Mouse (Mus musculus) embryonic facial prominence, embryonic 11.5 days (tissue): ENCODE measurements around the gene Bdkrb2. TPM values are rescaled to one million over a fixed set of nuclear protein-coding genes. Genes with fewer than 3 reads are reported as not detected.
A peak's percentile ranks its signal among the peaks of the same experiment; 100 is the strongest.

Source experiments
- ATAC-seq: fragments of 200-750 bp; cut with Nextera tagmentation; replicated peaks from 2 replicates; pipeline ENCODE4 v1.8.0; 2017; ENCODE audit warnings: low read depth; ENCODE audit not compliant: insufficient number of reproducible peaks, low FRiP score, low TSS enrichment
- DNase-seq: peaks from one replicate; pipeline ENCODE4 v3.0.0-alpha.2; 2015; ENCODE audit warnings: low spot score
- H3K27ac ChIP-seq: fragments of 300-500 bp; sonication (generic); replicated peaks from 2 replicates; pipeline ENCODE4 v1.5.1; 2014; ENCODE audit warnings: mild to moderate bottlenecking, low read depth, low read length, control low read depth
- H3K27me3 ChIP-seq: fragments of 300-500 bp; sonication (generic); 2 replicates; pipeline ENCODE4 v1.6.1; 2014; ENCODE audit warnings: mild to moderate bottlenecking, low read length, moderate library complexity, mixed read lengths; ENCODE audit not compliant: control insufficient read depth, insufficient read depth
- H3K36me3 ChIP-seq: fragments of 300-500 bp; sonication (generic); replicated peaks from 2 replicates; pipeline ENCODE4 v1.6.1; 2014; ENCODE audit warnings: low read depth, mild to moderate bottlenecking, low read length, moderate library complexity, mixed read lengths; ENCODE audit not compliant: control insufficient read depth, insufficient read depth
- H3K4me1 ChIP-seq: fragments of 300-500 bp; sonication (generic); 2 replicates; pipeline ENCODE4 v1.6.1; 2014; ENCODE audit warnings: low read length, mixed read lengths; ENCODE audit not compliant: control insufficient read depth, insufficient read depth
- H3K4me2 ChIP-seq: fragments of 300-500 bp; sonication (generic); 2 replicates; pipeline ENCODE4 v1.6.1; 2014; ENCODE audit warnings: low read depth, mild to moderate bottlenecking, control low read depth, low read length, moderate library complexity
- H3K4me3 ChIP-seq: fragments of 300-500 bp; sonication (generic); 2 replicates; pipeline ENCODE4 v1.5.1; 2014; ENCODE audit warnings: low read depth, low read length, control low read depth
- H3K9ac ChIP-seq: fragments of 300-500 bp; sonication (generic); replicated peaks from 2 replicates; pipeline ENCODE4 v1.6.1; 2014; ENCODE audit warnings: mild to moderate bottlenecking, control low read depth, low read length
- H3K9me3 ChIP-seq: fragments of 300-500 bp; sonication (generic); replicated peaks from 2 replicates; pipeline ENCODE4 v1.6.1; 2016; ENCODE audit warnings: mild to moderate bottlenecking, low read length, inconsistent platforms, mixed read lengths; ENCODE audit not compliant: control insufficient read depth
- WGBS: fragments of 180-500 bp; shearing (Covaris S2); extraction: QIAGEN DNeasy Blood & Tissue Kit; methylation state at CpG from one replicate; pipeline ENCODE4 v1.1.7; 2014; 5-methylcytosine and 5-hydroxymethylcytosine counted together
- polyA plus RNA-seq: library from polyadenylated mRNA; unstranded; fragments of >200 nt; fragmentation: Nextera tagmentation; extraction: Ambion mirVana; gene quantifications from 2 replicates; pipeline ENCODE4 v1.2.1, GENCODE M21; 2014

The Bdkrb2 gene
- polyA plus RNA-seq, 1 experiment from 2014 or later: 0.17 TPM

DNA sequence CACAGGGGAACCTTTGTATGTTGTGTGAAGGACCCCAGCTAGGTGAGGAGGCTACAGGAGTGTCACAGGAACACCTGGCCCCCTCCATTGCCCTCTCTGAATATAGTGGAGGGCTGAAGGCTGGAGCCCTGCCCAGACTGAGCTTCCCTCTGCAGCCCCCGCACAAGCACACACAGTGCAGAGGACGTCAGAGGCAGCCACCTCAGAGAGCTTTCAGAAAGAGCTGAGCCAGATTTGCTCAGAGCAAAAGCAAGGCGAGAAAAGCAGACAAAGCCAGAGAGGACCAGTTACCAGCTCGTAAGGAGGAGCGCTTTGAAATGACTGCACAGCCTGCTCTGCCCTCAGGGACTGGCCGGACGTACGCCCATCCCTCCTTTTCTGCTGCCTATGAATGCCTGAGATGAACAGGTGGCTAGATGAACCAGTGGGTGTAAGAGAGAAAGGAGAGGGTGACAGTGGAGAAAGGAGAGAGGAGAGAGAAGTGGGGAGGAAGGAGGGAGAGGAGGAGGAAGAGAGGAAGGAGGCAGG is 2.0 kb upstream of the Bdkrb2 start:
- H3K9me3 ChIP-seq: no peaks in the 10 kb centered on the region
- WGBS: 54% methylated on average over 8 of the region's 8 CpGs
- H3K4me2 ChIP-seq: no peak overlapping the region
- H3K36me3 ChIP-seq: no peaks in the 10 kb centered on the region
- H3K27me3 ChIP-seq: peaks cover 2% of the 10 kb centered on the region; the same call in 1 of the 2 replicates
- no peak overlapping the region for H3K4me3 ChIP-seq
- H3K27ac ChIP-seq: no peak overlapping the region
- no peaks in the 10 kb centered on the region for H3K4me1 ChIP-seq
- DNase-seq (no peak), ATAC-seq (no peak)
- no peak overlapping the region for H3K9ac ChIP-seq

DNA sequence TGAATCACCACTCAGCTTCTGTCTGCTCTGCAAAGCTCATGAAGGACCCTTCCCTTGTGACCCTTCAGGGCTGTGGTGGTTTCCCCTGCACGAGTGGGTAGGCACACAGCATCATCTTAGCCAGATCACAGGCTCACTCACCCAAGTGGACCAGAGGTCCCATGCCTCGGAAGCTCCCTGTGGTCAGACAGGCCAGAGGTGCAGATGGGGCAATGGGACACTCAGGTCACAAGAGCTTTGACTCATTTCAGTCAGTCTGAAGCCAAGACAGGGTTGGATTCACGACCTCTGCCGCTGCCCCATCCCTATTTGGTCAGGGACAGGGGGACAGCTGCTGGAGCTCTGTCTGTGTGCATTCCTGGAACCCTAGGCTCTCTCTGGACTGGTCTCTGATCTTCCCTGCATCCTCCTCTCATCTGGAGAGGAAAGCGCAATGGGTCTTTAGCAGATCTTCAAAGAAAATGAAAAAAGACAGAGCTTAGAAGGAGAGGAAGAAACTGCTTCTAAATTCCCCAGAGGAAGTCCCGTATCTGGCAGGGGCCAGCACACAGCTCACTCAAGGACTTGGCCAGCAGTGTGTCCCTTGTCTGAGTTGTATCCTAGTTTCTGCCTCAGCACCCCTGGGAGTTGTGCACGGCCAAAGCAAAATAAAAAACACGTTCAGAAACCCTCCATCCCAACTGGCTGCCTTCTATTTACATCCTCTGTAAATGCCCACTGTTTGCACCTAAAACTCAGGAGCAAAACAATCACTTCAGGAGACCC is 788 bp upstream of the Bdkrb2 start:
- Histone ChIP-seq H3K27me3 (peaks cover 2% of the 10 kb centered on the region; the same call in 1 of the 2 replicates), H3K27ac (no peak overlapping the region), H3K9me3 (no peaks in the 10 kb centered on the region), H3K36me3 (no peaks in the 10 kb centered on the region), H3K4me2 (peak overlapping the region; percentile 67), H3K9ac (peak overlapping the region; percentile 26; the same call in 1 of the 2 replicates), H3K4me3 (peak overlapping the region; percentile 22), H3K4me1 (no peaks in the 10 kb centered on the region)
- DNase-seq (no peak), ATAC-seq (no peak)
- WGBS: 32% methylated on average over 8 of the region's 8 CpGs

DNA sequence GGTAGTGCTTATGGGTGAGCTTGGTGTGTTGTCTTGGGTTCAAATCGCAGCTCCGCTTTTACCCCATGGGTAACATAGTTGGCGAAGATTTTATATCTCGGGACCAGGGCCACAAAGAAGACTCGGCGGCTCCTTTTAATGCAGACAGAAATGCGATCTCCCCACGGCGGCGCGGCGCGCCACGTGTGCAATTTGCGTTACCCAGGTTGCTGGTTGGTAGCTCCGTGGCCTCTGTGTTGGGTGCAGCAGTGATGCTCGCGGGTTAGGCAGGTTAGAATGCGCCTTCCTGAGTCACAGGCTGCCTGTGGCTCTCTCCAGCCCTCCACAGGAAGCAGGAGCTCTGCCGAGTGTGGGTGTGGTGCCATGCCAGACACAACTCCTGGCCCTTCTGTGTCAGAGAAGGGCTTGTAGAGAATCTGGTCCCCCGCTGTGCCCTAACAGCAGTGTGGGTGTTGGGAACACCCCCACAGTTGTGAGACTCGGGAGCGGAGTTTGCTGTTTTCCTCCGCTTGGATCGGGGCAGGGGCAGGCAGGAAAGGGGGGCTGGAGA is 775 bp downstream of the Bdkrb2 start:
- Histone ChIP-seq H3K4me3 (peak overlapping the region; percentile 17), H3K27me3 (peaks cover 2% of the 10 kb centered on the region; the same call in 1 of the 2 replicates), H3K4me2 (peak overlapping the region; percentile 16; the same call in 1 of the 2 replicates), H3K9me3 (no peaks in the 10 kb centered on the region), H3K36me3 (no peaks in the 10 kb centered on the region), H3K9ac (no peak overlapping the region; the same call in 1 of the 2 replicates), H3K27ac (no peak overlapping the region), H3K4me1 (no peaks in the 10 kb centered on the region)
- WGBS: 8% methylated on average over 25 of the region's 25 CpGs
- ATAC-seq: no peak
- no peak for DNase-seq

DNA sequence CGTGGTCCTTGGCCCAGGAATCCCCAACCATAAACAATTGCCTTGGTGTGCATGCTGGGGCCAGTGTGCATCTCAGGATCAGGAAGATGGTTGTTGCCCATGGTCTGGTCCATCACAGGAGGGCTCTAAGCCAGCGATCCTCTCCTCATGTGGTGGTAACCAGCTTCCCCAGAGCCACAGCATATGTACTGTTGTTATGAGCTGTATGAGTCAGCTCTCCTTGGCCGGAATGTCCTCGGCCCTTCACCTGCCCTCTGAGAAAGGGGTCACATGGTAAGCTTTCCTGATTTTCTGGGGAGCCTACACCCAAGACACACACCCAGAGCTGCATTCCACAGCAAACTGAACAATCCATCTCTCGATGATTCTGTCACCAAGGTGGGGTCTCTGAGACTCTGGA is 2.2 kb downstream of the Bdkrb2 start:
- 83% methylated on average over 5 of the region's 5 CpGs for WGBS
- H3K4me3 ChIP-seq: no peak overlapping the region
- no peak for ATAC-seq
- DNase-seq: no peak
- no peak overlapping the region for H3K9ac ChIP-seq
- H3K4me2 ChIP-seq: no peak overlapping the region
- H3K36me3 ChIP-seq: no peaks in the 10 kb centered on the region
- H3K9me3 ChIP-seq: no peaks in the 10 kb centered on the region
- no peaks in the 10 kb centered on the region for H3K4me1 ChIP-seq
- H3K27ac ChIP-seq: no peak overlapping the region
- H3K27me3 ChIP-seq: peaks cover 2% of the 10 kb centered on the region; the same call in 1 of the 2 replicates

DNA sequence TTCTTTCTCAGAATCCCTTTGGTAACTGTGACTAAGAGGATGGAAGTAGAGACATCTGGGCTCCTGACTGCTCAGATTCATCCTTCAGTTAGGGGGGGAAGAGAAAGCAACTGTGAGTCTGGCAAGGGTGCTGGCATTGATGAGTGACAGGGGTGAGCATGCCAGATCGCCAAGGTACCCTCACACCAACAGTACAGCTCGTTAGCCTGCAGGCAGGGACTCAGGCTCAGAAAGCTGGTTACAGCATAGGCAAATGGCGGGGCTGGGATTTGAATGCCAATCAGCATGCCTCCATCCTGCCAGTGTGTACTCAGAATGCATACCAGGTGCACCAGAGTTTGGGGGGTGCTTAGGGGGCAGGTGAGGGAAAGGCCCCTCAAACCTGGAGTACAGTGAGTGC is 8.8 kb downstream of the Bdkrb2 start:
- no peaks in the 10 kb centered on the region for H3K36me3 ChIP-seq
- 84% methylated on average over 3 of the region's 3 CpGs for WGBS
- H3K4me3 ChIP-seq: no peak overlapping the region
- H3K4me2 ChIP-seq: no peak overlapping the region
- no peaks in the 10 kb centered on the region for H3K4me1 ChIP-seq
- no peak for DNase-seq
- H3K9me3 ChIP-seq: no peaks in the 10 kb centered on the region
- ATAC-seq: no peak
- no peak overlapping the region for H3K9ac ChIP-seq
- no peak overlapping the region for H3K27ac ChIP-seq
- H3K27me3 ChIP-seq: no peaks in the 10 kb centered on the region

DNA sequence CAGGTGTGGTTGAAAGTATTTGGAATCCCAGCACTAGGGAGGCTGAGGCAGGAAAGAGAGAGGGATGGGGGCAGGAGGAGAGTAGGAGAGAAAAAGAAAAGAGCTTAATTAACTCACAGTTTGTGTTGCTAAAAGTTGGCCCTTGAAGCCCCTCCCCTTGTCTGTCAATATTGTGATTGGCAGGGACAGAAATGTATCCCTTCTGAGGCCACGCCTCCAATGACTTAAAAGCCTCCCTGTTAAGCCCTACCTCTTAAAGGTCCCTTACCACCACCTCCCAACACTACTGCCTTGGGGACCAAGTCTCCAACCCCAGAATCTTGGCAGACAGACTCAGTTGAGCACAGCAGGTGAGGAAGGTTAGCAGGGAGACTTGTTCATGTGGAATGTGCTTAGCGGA is 9.6 kb downstream of the Bdkrb2 start:
- no peak overlapping the region for H3K4me2 ChIP-seq
- H3K36me3 ChIP-seq: no peaks in the 10 kb centered on the region
- no peak overlapping the region for H3K9ac ChIP-seq
- H3K9me3 ChIP-seq: no peaks in the 10 kb centered on the region
- DNase-seq (no peak), ATAC-seq (no peak)
- H3K27ac ChIP-seq: no peak overlapping the region
- H3K4me1 ChIP-seq: no peaks in the 10 kb centered on the region
- WGBS: 76% methylated on average over 2 of the region's 2 CpGs
- no peaks in the 10 kb centered on the region for H3K27me3 ChIP-seq
- no peak overlapping the region for H3K4me3 ChIP-seq

DNA sequence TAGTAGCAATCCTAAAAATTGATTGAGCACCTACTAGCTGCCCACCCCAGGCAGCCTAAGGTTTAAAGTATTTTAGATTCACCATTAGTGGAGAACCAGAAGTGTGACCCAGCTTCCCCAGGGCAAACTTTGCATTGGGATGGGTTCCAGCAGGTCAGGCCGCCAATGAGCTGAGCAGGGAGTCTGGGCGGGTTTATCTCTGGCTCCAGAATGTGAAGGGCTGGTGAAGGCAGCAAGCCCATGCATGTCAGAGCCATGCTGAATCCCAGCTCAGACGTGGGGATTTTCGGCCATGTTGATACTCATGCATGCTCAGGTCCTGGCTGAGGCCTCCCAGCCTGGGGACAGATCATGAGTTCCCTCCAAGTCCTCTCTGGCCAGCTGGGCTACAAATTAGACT is 11.3 kb downstream of the Bdkrb2 start:
- no peak overlapping the region for H3K4me3 ChIP-seq
- ATAC-seq (no peak), DNase-seq (no peak)
- WGBS: 89% methylated on average over 4 of the region's 4 CpGs
- no peaks in the 10 kb centered on the region for H3K9me3 ChIP-seq
- H3K4me1 ChIP-seq: no peaks in the 10 kb centered on the region
- no peaks in the 10 kb centered on the region for H3K27me3 ChIP-seq
- no peaks in the 10 kb centered on the region for H3K36me3 ChIP-seq
- no peak overlapping the region for H3K27ac ChIP-seq
- no peak overlapping the region for H3K9ac ChIP-seq
- H3K4me2 ChIP-seq: no peak overlapping the region

DNA sequence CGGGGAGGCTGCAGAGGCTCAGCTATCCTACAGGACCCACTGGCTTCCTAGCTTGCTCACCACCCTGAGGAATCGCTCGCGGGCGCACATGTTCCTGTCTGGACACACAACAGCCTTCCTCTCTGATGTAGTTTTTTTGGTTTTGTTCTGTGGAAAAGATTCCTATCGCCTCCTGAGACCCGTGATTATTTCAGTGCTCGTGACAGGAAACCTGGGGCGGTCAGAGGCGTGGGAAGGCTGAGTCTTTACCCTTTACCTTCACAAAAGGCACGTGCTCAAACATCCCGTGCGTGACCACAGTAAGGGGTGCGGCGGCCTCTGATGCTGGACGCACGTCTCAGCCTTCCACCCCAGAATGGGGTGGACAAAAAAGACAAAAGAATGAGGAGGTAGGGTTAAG is 17.5 kb downstream of the Bdkrb2 start:
- H3K9ac ChIP-seq: no peak overlapping the region
- DNase-seq (no peak), ATAC-seq (no peak)
- no peaks in the 10 kb centered on the region for H3K9me3 ChIP-seq
- H3K4me1 ChIP-seq: no peaks in the 10 kb centered on the region
- no peak overlapping the region for H3K4me3 ChIP-seq
- H3K27ac ChIP-seq: no peak overlapping the region
- H3K36me3 ChIP-seq: no peaks in the 10 kb centered on the region
- WGBS: 81% methylated on average over 17 of the region's 17 CpGs
- H3K4me2 ChIP-seq: no peak overlapping the region
- no peaks in the 10 kb centered on the region for H3K27me3 ChIP-seq
